Mouse (Mus musculus) right cerebral cortex, postnatal 25 days (tissue): ENCODE measurements around the gene Glt1d1.
A peak's percentile ranks its signal among the peaks of the same experiment; 100 is the strongest.
"Not testable (repeated sequence)": the region's sequence is repeated elsewhere in the genome, so short reads cannot be mapped to it uniquely, and the experiment has no call there.

Experiments
- DNase-seq: peaks from one replicate; pipeline ENCODE4 v3.0.0; 2022

Gene Glt1d1

DNA sequence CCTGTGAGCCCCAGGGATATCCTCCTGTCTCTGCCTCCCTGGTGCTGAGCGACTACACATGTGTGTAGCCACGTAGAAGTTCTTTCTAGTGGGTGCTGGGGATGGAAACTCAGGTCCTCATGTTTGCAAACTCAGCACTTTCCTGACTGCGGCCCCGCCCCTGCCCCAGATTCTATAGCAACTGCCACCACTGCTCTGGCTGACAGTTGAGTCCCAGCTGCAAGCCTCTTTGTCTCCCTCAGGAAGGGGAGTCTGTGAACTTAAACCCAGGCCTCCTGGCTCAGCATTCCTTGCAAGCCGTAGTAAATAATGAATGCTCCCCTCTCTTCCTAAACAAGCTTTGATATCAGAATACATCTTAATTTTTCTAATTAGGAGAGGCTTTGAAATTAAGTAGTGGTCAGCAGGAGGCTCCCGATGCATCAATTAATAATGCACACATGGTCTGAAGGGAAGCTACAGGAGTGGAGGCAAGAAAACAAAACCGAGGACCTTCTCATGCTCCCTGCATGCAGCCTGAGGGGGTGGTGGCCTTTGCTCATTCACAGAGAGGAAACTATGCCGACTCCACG lies 71.6 kb downstream of the Glt1d1 start:
- no peak for DNase-seq

GRCm38 (mm10) chr5:127705225-127705624 lies 73.2 kb downstream of the Glt1d1 start:
- no peak for DNase-seq

GRCm38 (mm10) chr5:127705976-127706375 lies 73.9 kb downstream of the Glt1d1 start:
- peak; percentile 47 for DNase-seq

DNA sequence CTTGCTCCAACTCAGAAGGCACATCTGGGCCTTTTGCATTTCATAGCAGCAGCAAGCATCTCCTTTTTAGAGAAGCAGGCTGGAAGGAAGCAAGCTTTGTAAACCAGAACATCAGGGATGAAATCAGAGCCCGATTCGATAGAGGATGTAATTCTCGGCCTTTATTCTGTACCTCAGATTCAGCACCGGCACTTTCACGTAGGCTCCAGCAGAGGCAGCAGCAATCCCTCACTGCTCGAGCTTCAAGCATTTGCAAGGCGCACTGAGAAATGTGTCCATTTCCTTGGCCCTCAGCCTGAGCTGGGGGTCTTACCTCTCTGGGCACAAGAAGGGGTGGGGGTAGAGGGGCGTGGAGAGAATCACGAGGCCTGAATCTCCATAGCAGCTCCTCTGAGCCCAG lies 76.1 kb downstream of the Glt1d1 start:
- no peak for DNase-seq

- no peak for DNase-seq
Measured at GRCm38 (mm10) chr5:127714783-127715704, 83.0 kb downstream of the Glt1d1 start.

- no peak for DNase-seq
Measured at GRCm38 (mm10) chr5:127720591-127721379, 88.7 kb downstream of the Glt1d1 start.

- not testable (repeated sequence) for DNase-seq
Measured at GRCm38 (mm10) chr5:127722171-127722570, 90.1 kb downstream of the Glt1d1 start.

DNA sequence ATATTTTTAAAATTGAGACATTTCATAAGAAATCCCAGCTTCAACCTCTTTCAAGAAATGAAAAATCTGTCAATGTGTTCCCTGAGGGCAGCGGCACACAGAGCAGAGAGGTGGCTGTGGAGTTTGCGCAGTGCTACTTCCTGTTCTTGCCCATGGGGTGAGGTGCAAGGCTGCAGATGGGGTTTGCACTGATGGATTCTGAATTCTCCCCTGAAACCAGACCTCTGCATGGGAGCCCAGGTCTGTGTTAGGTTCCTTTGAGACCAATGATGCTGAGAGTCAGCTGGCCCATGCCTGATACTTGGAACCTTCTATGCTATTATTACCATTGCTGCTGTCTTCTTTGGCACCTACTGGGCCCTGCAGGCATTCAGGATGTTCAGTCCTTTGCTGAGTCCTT lies 98.3 kb downstream of the Glt1d1 start:
- no peak for DNase-seq

DNA sequence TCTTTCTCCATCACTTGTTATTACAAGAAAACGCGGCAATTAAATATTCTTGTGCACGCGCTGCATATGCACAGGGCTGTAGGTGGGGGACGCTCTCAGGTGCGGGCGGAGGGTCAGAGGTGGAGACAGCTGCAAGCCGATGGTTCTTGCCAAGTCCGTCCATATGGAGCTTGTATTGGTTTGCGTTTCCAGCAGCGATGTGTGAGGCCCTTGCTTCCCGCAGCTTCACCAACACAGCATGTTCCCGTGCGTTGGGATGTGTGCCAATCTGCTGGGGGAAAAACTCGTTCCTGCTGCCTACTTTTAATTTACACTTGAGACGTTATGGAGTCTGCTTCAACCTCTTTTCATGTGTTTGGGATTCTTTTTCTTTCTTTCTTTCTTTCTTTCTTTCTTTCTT lies 109.3 kb downstream of the Glt1d1 start:
- peak; percentile 46 for DNase-seq

GRCm38 (mm10) chr5:127749540-127749939 lies 117.5 kb downstream of the Glt1d1 start:
- DNase-seq: not testable (repeated sequence)

- DNase-seq: peak; percentile 6
Measured at GRCm38 (mm10) chr5:127751262-127751975, 119.4 kb downstream of the Glt1d1 start.

GRCm38 (mm10) chr5:127755594-127755993 lies 123.5 kb downstream of the Glt1d1 start:
- no peak for DNase-seq

DNA sequence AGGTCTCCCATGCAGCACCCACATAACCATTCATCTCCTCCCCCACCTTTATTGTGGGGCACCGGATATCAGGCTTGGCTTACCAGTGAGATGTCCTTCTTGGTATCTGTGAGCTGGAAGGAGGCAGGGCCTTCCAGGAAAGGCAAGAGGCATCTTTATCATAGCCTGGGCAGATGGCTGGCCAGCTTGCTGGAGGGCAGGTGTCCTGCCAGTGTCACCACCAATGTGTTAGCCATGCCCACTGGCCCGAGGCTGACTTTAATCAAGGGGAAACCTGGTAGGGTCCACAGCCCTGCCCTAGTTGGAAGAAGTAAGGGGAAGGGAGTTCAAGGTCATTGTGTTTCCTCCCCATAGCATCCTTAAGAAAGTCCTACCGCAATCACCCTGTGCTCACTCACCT lies 123.9 kb downstream of the Glt1d1 start:
- no peak for DNase-seq

- no peak for DNase-seq
Measured at GRCm38 (mm10) chr5:127756671-127757423, 124.8 kb downstream of the Glt1d1 start.

- no peak for DNase-seq
Measured at GRCm38 (mm10) chr5:127758576-127758975, 126.5 kb downstream of the Glt1d1 start.
